Mouse (Mus musculus) ES-Bruce4 (cell line): ENCODE measurements around the gene Lgr4.

Experiments
- CTCF ChIP-seq: IDR thresholded peaks from one replicate; pipeline ENCODE4 v1.8.1; 2011; ENCODE audit warnings: low read depth, low read length
- EP300 ChIP-seq: IDR thresholded peaks from 2 replicates; pipeline ENCODE4 v1.6.1; 2011; ENCODE audit warnings: low read depth, low read length; ENCODE audit not compliant: insufficient read depth
- POLR2A ChIP-seq: IDR thresholded peaks from one replicate; pipeline ENCODE4 v1.8.1; 2011; ENCODE audit warnings: low read length; ENCODE audit not compliant: insufficient read depth

DNA sequence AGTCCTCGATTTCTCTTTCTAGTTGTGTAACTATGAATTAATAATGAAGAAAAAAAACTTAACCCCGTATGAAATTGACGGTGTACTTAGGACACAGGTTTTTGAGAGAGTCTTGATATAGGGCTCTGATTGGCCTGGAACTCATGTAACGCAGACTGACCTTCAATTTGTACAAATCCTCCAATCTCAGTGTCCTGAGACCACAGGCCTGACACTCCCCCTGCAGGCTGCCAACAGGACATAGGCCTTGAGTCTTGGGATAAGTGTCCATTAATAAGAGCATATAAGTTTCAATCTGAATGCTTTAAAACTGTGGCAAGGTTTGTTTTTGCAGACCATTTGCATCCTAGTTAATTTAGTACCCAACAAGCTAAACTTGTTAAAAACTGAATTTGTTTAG, 13.3 kb downstream of the Lgr4 start:
- no peak for TF ChIP-seq POLR2A
- TF ChIP-seq CTCF = peak; percentile 25
- TF ChIP-seq EP300 = no peak
